Mouse (Mus musculus) mesoderm, embryonic 11.5 days (tissue): ENCODE measurements at regions not wholly inside any gene's neighbourhood (a gene's known extent, or its start where the extent isn't known, plus 50 kb on each side); places are given as distances from the start of the nearest gene placed in this dataset.

Experiments
- DNase-seq: peaks from one replicate; pipeline ENCODE4 v3.0.0-alpha.2; 2012; ENCODE audit warnings: low read depth, low spot score

DNA sequence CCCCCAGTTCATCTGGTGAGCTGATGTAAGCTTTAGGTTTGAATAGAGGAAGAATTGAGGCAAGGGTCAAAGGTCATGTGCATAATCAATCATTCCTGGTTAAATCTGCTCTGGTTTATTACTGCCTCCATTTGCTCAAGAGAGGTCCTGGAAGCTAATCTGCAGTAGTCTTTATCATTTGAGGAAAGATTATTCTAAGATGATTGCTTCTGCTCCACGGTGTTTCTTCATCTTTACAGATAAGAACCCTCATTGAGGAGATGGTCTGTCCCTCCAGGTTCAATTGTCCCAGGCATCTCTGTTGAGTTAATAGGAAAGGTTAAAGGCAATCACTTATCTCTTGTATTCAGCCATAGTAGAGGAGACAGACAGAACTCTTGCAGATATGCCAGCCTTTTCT lies 3557.5 kb upstream of the Gm6569 start:
- DNase-seq, result peak; percentile 24

DNA sequence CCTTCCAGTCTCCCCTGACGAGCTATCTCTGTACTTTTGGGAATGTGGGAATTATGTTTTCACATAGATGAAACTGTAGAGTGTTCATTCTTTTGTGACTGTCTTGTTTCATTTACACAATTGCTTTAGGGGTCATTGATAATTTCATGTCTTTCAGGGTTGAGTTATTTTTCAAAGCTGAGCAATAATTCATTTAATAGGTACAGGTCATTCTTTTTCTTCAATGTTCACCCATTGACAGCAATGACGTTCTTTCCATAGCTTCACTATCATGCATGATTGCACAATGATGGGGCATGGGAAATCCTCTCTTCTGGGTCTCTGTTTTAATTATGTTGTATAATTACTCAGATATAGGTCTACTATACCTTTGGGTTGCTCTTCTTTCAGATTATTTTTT lies 3512.6 kb upstream of the Gm6569 start:
- no peak for DNase-seq

DNA sequence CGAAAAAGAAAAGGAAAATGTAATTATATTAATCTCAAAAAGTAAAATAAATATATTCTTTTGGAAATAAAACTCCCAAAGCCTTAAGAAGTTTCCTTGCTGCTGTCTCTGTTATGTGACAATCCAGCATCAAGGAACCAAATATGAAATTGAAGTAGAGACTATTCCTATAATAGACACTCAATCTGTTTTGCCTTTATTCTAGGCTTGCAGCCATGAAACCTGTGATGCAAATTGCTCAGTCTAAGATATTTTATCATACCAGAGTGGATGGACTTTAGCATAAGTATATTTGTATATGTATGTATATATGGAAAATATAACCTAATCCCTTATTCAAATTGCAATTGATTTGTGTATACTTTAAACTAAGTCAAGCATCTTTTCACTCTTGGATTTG lies 3495.1 kb upstream of the Gm6569 start:
- no peak for DNase-seq

DNA sequence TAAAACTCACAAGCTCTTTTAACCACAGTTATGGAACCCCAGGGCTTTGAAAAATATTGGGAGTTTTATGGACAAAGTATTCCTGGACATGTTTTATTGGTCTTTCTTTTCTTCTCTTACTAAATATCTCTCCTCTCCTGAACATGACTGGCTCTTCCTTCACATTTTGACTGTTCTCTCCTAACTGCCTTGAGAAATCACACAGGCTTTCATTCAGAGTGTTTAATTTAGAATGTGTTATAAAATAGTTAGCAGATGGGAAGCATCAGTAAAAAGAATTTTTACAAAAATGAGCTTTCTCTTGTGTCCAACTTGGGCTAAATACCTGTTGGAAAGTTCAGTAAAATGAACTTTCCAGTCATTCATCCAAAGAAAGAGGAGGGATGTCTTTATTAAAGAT lies 3493.0 kb upstream of the Gm6569 start:
- no peak for DNase-seq

DNA sequence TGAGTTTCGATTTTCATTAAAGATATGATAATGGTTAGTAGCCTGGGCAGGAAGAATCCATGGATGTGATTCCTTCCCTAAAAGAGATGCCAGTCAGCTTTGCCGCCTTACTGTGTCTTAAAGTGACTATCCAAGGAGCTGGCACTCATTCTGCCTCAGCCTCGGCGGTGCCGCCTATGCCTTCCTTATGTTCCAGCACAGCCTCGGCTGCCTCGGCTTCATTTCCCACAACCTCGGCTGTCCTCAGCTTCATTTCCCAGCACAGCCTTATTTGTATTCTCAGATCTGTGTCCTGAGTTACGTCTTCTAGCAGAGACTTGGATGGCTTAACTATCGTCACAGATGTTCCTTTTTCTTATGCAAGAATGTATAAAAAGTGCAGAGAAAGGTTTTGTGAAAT lies 3476.4 kb upstream of the Gm6569 start:
- DNase-seq, result no peak

DNA sequence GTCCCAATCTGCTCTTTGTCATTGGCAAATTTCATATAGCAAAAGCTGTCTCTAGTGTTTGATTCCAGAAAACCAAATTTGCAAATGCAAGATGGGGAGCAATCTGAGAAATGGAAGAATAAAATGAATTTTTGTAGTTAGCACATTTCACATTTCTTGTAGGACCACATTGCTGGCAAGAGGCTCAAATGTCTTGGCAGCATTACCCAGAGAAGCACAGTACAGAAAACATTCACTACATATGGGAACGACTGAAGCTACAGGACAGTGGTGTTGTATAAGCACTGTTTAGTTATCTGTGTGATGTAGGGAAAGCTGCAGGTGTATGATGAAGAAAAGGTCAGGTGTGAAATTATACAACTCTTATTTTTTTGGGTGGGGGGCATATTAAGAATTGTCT lies 3449.7 kb upstream of the Gm6569 start:
- DNase-seq, result no peak

DNA sequence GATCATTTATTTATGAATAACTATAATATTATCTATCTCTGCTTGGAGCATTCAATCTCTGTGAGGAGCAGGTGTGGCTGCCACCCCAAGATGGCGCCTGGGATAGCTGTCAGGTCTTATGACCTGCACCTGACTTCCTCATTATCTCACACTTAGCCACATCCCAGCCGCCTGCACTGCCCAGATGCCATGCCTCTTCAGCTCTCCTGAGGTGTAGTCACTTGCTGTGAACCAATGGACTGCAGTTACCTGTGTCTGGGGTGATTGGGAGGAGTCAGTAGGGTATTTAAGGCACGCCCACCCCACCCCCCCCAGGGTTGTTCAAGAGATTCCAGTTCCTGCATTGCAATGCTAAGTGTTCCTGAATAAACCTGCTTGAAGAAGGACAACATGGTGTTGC lies 3418.1 kb upstream of the Gm6569 start:
- DNase-seq, result no peak

DNA sequence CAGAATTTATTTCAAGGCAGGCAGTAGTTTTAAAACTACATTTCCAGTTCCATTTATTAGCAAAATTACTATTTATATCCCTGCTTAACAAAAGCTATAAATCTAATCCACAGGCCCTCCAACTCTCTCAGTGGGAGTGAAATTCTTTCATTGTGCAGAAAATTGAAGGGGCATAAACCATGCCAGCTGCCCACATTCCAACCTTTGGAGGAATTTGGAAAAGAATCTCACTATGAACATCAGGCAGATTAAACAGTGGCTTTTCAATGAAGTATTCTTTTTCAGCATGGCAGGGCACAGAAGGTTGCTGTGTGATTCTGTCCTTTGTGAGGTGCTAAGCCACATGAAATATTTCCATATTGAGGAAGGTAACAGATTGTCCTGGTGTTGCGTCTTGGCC lies 3408.8 kb upstream of the Gm6569 start:
- DNase-seq, result peak; percentile 43
